Mouse (Mus musculus): ENCODE data around the gene Gch1.

DNA sequence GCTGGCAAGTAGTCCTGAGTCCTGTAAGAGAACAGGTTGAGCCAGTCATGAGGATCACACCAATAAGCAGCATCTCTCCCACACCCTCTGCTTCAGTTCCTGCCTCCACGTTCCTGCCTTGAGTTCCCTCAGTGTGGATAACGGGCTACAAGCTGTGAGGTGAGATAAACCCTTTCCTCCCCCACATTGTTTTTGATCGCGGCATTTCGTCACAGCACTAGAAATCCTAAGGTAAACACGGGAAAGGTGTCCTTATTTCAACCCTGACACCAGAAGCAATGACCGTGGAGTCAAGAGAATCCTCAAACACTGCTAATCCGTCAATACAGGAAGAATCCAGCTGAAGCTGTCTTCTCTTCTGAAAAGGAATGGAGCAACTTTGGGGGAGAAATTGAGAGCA, 7.5 kb upstream of the Gch1 start:
- TF ChIP-seq POLR2A (IDR thresholded peaks at IDR 0.05; ENCODE audit: control insufficient read depth, low read depth, low read length) (no peak), CTCF (IDR thresholded peaks at IDR 0.05; ENCODE audit: control insufficient read depth, insufficient read depth, insufficient replicate concordance, low read depth, low read length) (no peak)
